Mouse (Mus musculus) megakaryocyte, embryonic 14.5 days (primary cell): ENCODE results near the gene P3h3. TPM values are rescaled to one million over a fixed set of nuclear protein-coding genes. Genes with fewer than 3 reads are reported as not detected.
A peak's percentile ranks its signal among the peaks of the same experiment; 100 is the strongest.
"Not testable (repeated sequence)": the region's sequence is repeated elsewhere in the genome, so short reads cannot be mapped to it uniquely, and the experiment has no call there.

Experiments
- H3K27me3 ChIP-seq: replicated peaks from 2 replicates; pipeline ENCODE3; 2012; ENCODE audit warnings: inconsistent platforms
- H3K36me3 ChIP-seq: replicated peaks from 2 replicates; pipeline ENCODE3; 2012; ENCODE audit warnings: low read length, inconsistent platforms, mixed read lengths
- H3K4me1 ChIP-seq: 2 replicates; pipeline ENCODE4 v1.6.1; 2012; ENCODE audit warnings: inconsistent platforms
- H3K4me3 ChIP-seq: replicated peaks from 2 replicates; pipeline ENCODE3; 2012; ENCODE audit warnings: moderate library complexity, mild to moderate bottlenecking, inconsistent platforms
- H3K9me3 ChIP-seq: 2 replicates; pipeline ENCODE4 v1.6.1; 2012; ENCODE audit warnings: inconsistent platforms
- FLI1 ChIP-seq: IDR thresholded peaks from 2 replicates; pipeline ENCODE4 v1.6.1; 2012; ENCODE audit warnings: low read length, inconsistent platforms, mixed read lengths
- GATA1 ChIP-seq: IDR thresholded peaks from 3 replicates; pipeline ENCODE4 v1.6.1; 2012; ENCODE audit warnings: mixed read lengths, low read length, inconsistent platforms, borderline replicate concordance
- polyA plus RNA-seq: library from polyadenylated mRNA; stranded (reverse); fragments of >175 nt; gene quantifications from 2 replicates; pipeline ENCODE4 v1.2.3, GENCODE M21; 2012; ENCODE audit warnings: low replicate concordance; ENCODE audit not compliant: insufficient read depth

The P3h3 gene
- polyA plus RNA-seq: 5.5 TPM in 1 of 2 replicates, not detected in the other

GRCm38 (mm10) chr6:124856916-124857839 lies at the start of gene P3h3:
Gene P3h3 (minus strand): TSS chr6:124857752.
- TF ChIP-seq FLI1 (no peak), GATA1 (no peak)
- Histone ChIP-seq H3K9me3 (no peaks in the 10 kb centered on the region), H3K4me1 (peaks cover 37% of the 10 kb centered on the region), H3K27me3 (peaks cover 91% of the 10 kb centered on the region), H3K4me3 (peak within 1 kb of the TSS; percentile 91), H3K36me3 (no peaks in the 10 kb centered on the region)

DNA sequence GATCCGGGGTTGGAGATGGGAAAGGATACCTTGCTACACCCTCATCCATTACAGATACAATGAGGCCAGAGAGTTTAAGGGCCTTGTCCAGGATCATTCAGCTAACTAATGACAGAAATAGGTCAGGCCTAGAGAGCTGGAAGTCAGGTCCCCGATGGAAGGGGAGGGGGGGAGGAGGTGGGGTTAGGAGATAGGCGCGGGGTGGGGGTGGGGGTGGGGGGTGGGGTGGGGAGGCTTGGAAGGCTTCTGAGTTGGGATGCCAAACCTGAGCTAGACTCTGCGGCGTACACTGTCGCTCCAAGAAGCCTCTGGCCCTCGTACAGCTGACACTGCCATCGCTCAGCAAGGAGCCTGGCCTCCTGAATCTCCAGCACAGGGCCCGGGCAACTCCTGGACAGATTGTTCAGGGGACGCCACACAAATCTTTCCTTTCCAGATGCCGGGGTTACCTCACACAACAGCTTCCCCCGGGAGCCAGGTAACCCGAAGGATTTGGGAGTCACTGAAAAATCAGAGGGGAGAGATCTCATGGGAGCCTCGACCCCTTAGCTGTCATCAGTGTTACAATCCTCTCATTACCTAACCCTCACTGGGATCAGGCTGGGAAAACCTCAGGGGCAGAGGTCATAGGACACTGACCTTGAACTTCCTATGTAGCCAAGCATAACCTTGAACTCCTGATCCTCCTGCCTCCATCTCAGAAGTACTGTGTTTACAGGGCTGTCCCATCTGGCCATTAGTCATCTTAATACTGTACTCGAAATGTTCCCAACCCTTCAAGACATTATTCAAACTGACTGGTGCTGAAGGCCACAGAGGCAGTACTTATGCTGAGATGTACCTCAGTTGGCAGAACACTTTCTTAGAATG lies 47.7 kb upstream of the P3h3 start:
- peaks cover 45% of the 10 kb centered on the region for H3K4me1 ChIP-seq
- H3K27me3 ChIP-seq: peaks cover 32% of the 10 kb centered on the region
- H3K36me3 ChIP-seq: no peaks in the 10 kb centered on the region
- H3K9me3 ChIP-seq: no peaks in the 10 kb centered on the region
- no peak overlapping the region for H3K4me3 ChIP-seq
- TF ChIP-seq FLI1 (no peak), GATA1 (no peak)

DNA sequence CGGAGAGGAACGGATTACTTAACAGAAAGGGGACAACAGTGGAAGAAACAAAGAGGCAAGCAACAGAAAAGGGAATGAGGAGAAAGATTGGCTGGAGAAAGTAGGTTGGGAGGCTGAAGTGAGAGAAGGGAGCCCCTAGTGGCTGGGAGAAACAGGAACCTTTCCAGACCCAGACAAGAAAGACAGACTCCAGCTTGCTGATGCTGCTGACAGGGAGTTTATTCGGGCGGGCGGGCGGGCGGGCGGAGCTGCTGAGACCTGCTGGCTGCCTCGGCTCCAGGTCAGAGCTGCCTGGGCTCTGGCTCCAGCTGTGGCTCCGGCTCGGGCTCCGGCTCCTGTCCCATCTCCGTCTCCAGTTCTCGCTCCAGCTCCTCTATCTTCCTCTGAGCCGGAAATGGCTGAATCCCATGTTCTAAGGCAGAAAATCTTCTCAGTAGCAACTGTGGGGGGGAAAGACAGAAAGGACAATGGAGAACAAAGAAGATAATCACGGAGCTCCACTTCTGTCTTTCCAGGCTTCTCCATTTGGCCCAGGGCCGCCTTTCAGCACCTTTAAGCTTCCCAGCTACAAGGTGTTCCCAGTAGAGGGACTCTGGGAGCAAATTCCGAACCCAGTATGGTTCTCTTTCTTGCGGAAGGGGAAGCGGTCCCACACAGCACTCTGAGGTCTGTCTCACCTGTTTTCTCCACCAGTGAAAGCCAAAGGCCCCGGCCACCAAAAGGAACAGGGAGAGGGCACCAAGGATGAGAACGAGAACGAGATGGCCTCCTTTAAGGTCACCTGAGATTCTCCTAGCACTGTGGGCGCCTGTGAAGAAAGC lies 46.8 kb upstream of the P3h3 start:
- Histone ChIP-seq H3K4me1 (peaks cover 40% of the 10 kb centered on the region), H3K9me3 (no peaks in the 10 kb centered on the region), H3K36me3 (no peaks in the 10 kb centered on the region), H3K27me3 (peaks cover 28% of the 10 kb centered on the region), H3K4me3 (peak overlapping the region; percentile 93)
- TF ChIP-seq GATA1 (no peak), FLI1 (no peak)

DNA sequence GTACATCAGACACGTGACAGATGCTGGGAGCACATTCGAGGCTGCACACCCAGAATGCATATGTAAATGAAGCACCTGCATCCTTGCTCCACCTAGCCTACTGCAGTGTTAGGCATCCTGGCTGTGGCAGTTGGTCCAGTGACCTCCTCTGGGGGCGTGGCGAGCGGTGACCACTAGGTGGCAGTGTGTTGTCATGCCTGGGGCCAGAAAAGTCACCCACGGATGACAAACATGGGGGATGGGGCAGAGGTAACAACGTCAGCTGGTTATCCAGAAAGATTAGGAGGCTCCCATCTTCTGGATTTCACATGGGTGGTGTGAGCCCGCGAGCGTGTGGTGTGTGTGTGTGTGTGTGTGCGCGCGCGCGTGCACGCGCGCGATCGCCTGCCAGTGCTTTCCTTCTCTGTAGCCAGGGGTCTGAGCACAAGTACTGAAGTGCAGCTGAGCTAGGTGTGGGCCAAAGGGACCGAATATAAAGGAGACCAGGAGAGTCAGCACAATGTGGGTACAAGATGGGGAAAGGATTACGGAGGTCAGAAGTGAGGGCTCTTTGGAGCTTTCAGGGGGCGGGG lies 46.1 kb upstream of the P3h3 start:
- H3K27me3 ChIP-seq: peaks cover 25% of the 10 kb centered on the region
- H3K4me1 ChIP-seq: peaks cover 40% of the 10 kb centered on the region
- H3K4me3 ChIP-seq: peak overlapping the region; percentile 93
- no peaks in the 10 kb centered on the region for H3K9me3 ChIP-seq
- TF ChIP-seq FLI1 (no peak), GATA1 (no peak)
- no peaks in the 10 kb centered on the region for H3K36me3 ChIP-seq

GRCm38 (mm10) chr6:124901851-124902250 lies 44.3 kb upstream of the P3h3 start:
- peaks cover 36% of the 10 kb centered on the region for H3K4me1 ChIP-seq

DNA sequence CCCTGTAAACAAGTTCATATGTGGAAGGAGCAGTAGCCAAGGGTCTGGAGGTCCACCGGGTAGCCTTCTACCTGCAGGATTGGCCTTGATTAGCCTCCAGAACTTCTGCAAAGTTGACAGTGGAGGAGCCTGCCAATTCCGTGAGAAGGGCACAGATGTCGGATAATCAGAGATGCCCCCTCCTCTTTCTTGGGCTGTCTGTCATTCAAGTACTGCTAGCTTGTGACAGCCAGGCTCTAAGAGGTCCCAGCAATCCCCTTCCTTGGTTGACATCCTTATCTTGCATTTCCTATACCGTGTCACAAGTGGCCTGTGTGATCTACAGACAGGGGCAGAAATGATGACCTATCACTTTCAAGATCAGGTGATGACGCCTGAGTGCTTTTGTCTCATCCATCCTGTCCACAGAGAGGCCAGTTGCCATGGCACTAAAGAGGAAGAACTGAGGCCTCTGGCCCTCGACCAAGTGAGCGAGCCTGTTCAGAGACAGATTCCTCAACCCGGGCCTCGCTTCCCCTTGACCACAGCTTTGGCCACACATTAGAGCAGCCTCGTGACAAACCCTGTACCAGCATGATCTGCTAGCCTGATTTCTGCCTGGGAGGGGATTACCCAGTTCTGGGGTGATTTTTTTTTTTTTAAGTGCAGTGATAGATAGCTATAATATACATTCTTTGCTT lies 43.4 kb upstream of the P3h3 start:
- Histone ChIP-seq H3K9me3 (no peaks in the 10 kb centered on the region), H3K4me1 (peaks cover 36% of the 10 kb centered on the region), H3K36me3 (no peaks in the 10 kb centered on the region), H3K27me3 (peaks cover 18% of the 10 kb centered on the region), H3K4me3 (no peak overlapping the region)
- TF ChIP-seq FLI1 (no peak), GATA1 (no peak)

More at GRCm38 (mm10) chr6:124901851-124902250, 44.3 kb upstream of the P3h3 start:
- no peaks in the 10 kb centered on the region for H3K36me3 ChIP-seq
- no peak overlapping the region for H3K4me3 ChIP-seq
- TF ChIP-seq FLI1 (no peak), GATA1 (no peak)
- peaks cover 18% of the 10 kb centered on the region for H3K27me3 ChIP-seq
- H3K9me3 ChIP-seq: no peaks in the 10 kb centered on the region

GRCm38 (mm10) chr6:124900056-124900800 lies 42.7 kb upstream of the P3h3 start:
- H3K4me3 ChIP-seq: no peak overlapping the region
- H3K27me3 ChIP-seq: peaks cover 19% of the 10 kb centered on the region
- H3K36me3 ChIP-seq: no peaks in the 10 kb centered on the region
- H3K9me3 ChIP-seq: no peaks in the 10 kb centered on the region
- TF ChIP-seq FLI1 (no peak), GATA1 (no peak)
- peaks cover 36% of the 10 kb centered on the region for H3K4me1 ChIP-seq

DNA sequence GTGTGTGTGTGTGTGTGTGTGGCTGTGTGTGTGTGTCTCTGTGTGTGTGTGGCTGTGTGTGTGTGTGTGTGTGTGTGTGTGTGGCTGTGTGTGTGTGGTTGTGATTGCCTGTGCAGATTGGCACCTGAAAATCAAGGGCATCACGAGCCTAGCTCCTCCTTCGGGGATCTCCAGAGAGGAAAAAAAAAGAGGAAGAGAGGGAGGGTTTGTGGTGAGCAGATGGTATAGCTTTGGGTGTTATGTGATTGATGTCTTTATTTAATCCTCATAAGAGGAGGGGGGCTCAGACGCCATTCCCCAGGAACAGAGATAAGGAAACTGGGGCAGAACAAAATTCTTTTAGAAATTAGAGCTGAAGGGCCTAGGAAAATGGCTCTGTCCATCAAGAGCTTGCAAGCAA lies 40.8 kb upstream of the P3h3 start:
- Histone ChIP-seq H3K27me3 (peaks cover 19% of the 10 kb centered on the region), H3K36me3 (no peaks in the 10 kb centered on the region), H3K4me1 (peaks cover 31% of the 10 kb centered on the region), H3K9me3 (no peaks in the 10 kb centered on the region), H3K4me3 (no peak overlapping the region)
- TF ChIP-seq FLI1 (no peak), GATA1 (no peak)

DNA sequence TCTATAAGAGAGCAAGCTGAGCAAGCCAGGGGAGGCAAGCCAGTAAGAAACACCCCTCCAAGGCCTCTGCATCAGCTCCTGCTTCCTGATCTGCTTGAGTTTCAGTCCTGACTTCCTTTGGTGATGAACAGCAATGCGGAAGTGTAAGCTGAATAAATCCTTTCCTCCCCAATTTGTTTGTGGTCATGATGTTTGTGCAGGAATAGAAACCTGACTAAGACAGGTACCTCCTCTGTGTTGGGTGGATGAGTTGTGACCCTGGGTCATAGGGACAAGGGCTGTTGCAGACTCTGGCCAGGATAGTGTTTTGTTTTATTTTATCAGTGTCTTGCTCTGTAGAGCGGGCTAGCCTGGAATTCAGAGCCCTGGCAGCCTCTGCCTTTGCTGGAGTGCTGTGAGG lies 36.6 kb upstream of the P3h3 start:
- not testable (repeated sequence) for H3K36me3 ChIP-seq, H3K9me3 ChIP-seq, H3K4me3 ChIP-seq
- peaks cover 11% of the 10 kb centered on the region; the same call in 1 of the 2 replicates for H3K4me1 ChIP-seq
- H3K27me3 ChIP-seq: peaks cover 16% of the 10 kb centered on the region
